In the genomic region with DNA sequence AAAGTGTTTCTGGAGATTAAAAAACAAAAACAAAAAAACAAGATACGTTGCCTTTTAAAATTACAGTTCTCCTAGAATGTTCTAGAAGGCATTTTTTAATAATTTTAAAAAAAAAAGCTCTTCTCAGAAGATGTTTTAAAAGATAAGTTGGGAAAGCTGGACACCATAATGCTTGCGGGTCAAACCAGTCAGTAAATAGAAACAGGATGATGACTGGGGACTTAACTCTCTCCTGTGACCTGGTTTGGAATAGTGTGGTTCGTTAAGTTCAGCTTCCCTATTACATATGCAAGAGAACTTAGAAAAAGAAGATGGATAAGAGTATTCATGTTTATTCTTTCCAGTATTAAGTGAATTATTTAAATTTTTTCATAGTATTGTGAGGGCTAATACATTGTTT, we compare ENCODE assay signal across 8 mouse cellular contexts. TPM values are rescaled to one million over a fixed set of nuclear protein-coding genes. Genes with fewer than 3 reads are reported as not detected.
A peak's percentile ranks its signal among the peaks of the same experiment; 100 is the strongest.
DNase-seq lines count a peak whose midpoint lies in the region; ATAC-seq lines count a peak whose summit lies in the region.

No protein-coding gene starts in this region.

- no peak for DNase-seq in kidney, adult 9 months
- peak; percentile 34 for DNase-seq in Muller cell, postnatal 12 days (ENCODE audit: inconsistent ontology term)
- DNase-seq in hindbrain, embryonic 11.5 days (ENCODE audit: low spot score), result peak; percentile 4
- no peak for DNase-seq in adrenal gland, adult 18-20 months (ENCODE audit: low spot score in 2 of 2)
- no peak for DNase-seq in testis, postnatal 14 days (ENCODE audit: low spot score)
- DNase-seq in frontal cortex, postnatal 25 days (ENCODE audit: low spot score in 2 of 2), result no peak

- H3K4me2 ChIP-seq in kidney, embryonic 16.5 days (replicated peaks; ENCODE audit: low read depth, low read length), result peak overlapping the region; percentile 53
- H3K4me2 ChIP-seq in hindbrain, embryonic 11.5 days (replicated peaks; ENCODE audit: low read depth, low read length), result peak overlapping the region; percentile 76
- H3K4me2 ChIP-seq in midbrain, embryonic 12.5 days (replicated peaks), result peak overlapping the region; percentile 58

- no peaks in the 10 kb centered on the region for H3K9me3 ChIP-seq in kidney, embryonic 16.5 days (ENCODE audit: low read length)
- H3K9me3 ChIP-seq in hindbrain, embryonic 11.5 days (ENCODE audit: control insufficient read depth, low read length), result no peaks in the 10 kb centered on the region
- no peaks in the 10 kb centered on the region for H3K9me3 ChIP-seq in midbrain, embryonic 12.5 days

- no peak overlapping the region; the same call in 1 of the 2 replicates for H3K9ac ChIP-seq in kidney, embryonic 16.5 days (replicated peaks; ENCODE audit: low read length)
- no peak overlapping the region; the same call in 1 of the 2 replicates for H3K9ac ChIP-seq in hindbrain, embryonic 11.5 days (ENCODE audit: low read depth, low read length)
- peak overlapping the region; percentile 83; the same call in 1 of the 2 replicates for H3K9ac ChIP-seq in midbrain, embryonic 12.5 days (replicated peaks)

- no peaks in the 10 kb centered on the region for H3K36me3 ChIP-seq in kidney, embryonic 16.5 days (ENCODE audit: insufficient read depth, low read length)
- no peaks in the 10 kb centered on the region for H3K36me3 ChIP-seq in hindbrain, embryonic 11.5 days (ENCODE audit: control insufficient read depth, insufficient read depth, low read length)
- no peaks in the 10 kb centered on the region for H3K36me3 ChIP-seq in midbrain, embryonic 12.5 days

- no peak overlapping the region for H3K27ac ChIP-seq in kidney, embryonic 16.5 days (ENCODE audit: low read length)
- H3K27ac ChIP-seq in hindbrain, embryonic 11.5 days (ENCODE audit: low read depth, low read length), result no peak overlapping the region
- no peak overlapping the region for H3K27ac ChIP-seq in midbrain, embryonic 12.5 days (replicated peaks)

- H3K4me1 ChIP-seq in kidney, embryonic 16.5 days (ENCODE audit: insufficient read depth, low read length), result peaks cover 22% of the 10 kb centered on the region
- no peaks in the 10 kb centered on the region for H3K4me1 ChIP-seq in hindbrain, embryonic 11.5 days (replicated peaks; ENCODE audit: control insufficient read depth, insufficient read depth, low read length)
- H3K4me1 ChIP-seq in midbrain, embryonic 12.5 days, result peaks cover 28% of the 10 kb centered on the region

- peak overlapping the region; percentile 89 for H3K4me3 ChIP-seq in kidney, embryonic 16.5 days (ENCODE audit: low read length)
- peak overlapping the region; percentile 90 for H3K4me3 ChIP-seq in hindbrain, embryonic 11.5 days (ENCODE audit: low read depth, low read length)
- peak overlapping the region; percentile 86 for H3K4me3 ChIP-seq in midbrain, embryonic 12.5 days

- H3K27me3 ChIP-seq in kidney, embryonic 16.5 days (ENCODE audit: insufficient read depth, low read length), result no peaks in the 10 kb centered on the region
- no peaks in the 10 kb centered on the region for H3K27me3 ChIP-seq in hindbrain, embryonic 11.5 days (ENCODE audit: control insufficient read depth, insufficient read depth, low read length)
- no peaks in the 10 kb centered on the region for H3K27me3 ChIP-seq in midbrain, embryonic 12.5 days

- ATAC-seq in kidney, embryonic 16.5 days (ENCODE audit: low FRiP score, low TSS enrichment), result no peak
- ATAC-seq in hindbrain, embryonic 11.5 days (ENCODE audit: low FRiP score), result no peak
- no peak for ATAC-seq in midbrain, embryonic 12.5 days (ENCODE audit: low FRiP score, low read depth)

- 7% methylated on average over 3 of the region's 3 CpGs for WGBS in kidney, embryonic 16.5 days
- WGBS in hindbrain, embryonic 11.5 days, result 5% methylated on average over 3 of the region's 3 CpGs
- WGBS in midbrain, embryonic 12.5 days, result 11% methylated on average over 3 of the region's 3 CpGs

RNA-seq across cellular contexts. Expression of gene Nfatc3, which starts 1.9 kb away (rescaled TPM):
- 5.7 and 6.7 TPM in 2 replicates for polyA plus RNA-seq in kidney, embryonic 16.5 days (2015; fragmentation: Nextera tagmentation; extraction: Ambion mirVana)
- 4.2 and 8.1 TPM in 2 replicates for polyA plus RNA-seq in hindbrain, embryonic 11.5 days (2014; fragmentation: Nextera tagmentation; extraction: Ambion mirVana)
- polyA plus RNA-seq in midbrain, embryonic 12.5 days (2016; fragmentation: Nextera tagmentation; extraction: Ambion mirVana), result 5.3 and 6.0 TPM in 2 replicates
- total RNA-seq in adrenal gland, adult 18-20 months (2021), result 10 to 100 TPM; 34.5 to 50.9 TPM

RNA-seq across cellular contexts. Expression of gene Ddx28, which starts 48.8 kb away (rescaled TPM):
- 19.8 and 21.2 TPM in 2 replicates for polyA plus RNA-seq in kidney, embryonic 16.5 days (2015; fragmentation: Nextera tagmentation; extraction: Ambion mirVana)
- 21.2 and 21.3 TPM in 2 replicates for polyA plus RNA-seq in hindbrain, embryonic 11.5 days (2014; fragmentation: Nextera tagmentation; extraction: Ambion mirVana)
- polyA plus RNA-seq in midbrain, embryonic 12.5 days (2016; fragmentation: Nextera tagmentation; extraction: Ambion mirVana), result 19.7 and 19.8 TPM in 2 replicates
- total RNA-seq in adrenal gland, adult 18-20 months (2021), result 10 to 100 TPM; 16.4 to 16.9 TPM

RNA-seq across cellular contexts. Expression of gene Dpep2nb, which starts 54.7 kb away (rescaled TPM):
- not detected in 2 replicates for polyA plus RNA-seq in kidney, embryonic 16.5 days (2015; fragmentation: Nextera tagmentation; extraction: Ambion mirVana)
- 0.15 TPM in 1 of 2 replicates, not detected in the other for polyA plus RNA-seq in hindbrain, embryonic 11.5 days (2014; fragmentation: Nextera tagmentation; extraction: Ambion mirVana)
- 0.22 TPM in 1 of 2 replicates, not detected in the other for polyA plus RNA-seq in midbrain, embryonic 12.5 days (2016; fragmentation: Nextera tagmentation; extraction: Ambion mirVana)
- not detected for total RNA-seq in adrenal gland, adult 18-20 months (2021)

Comparison
In these comparisons a context has a peak if more than half of its experiments do, and no peak if none do; other contexts are left out.
1. DNase-seq: peak in Muller cell, postnatal 12 days (single experiment) and hindbrain, embryonic 11.5 days (single experiment); none in kidney, adult 9 months (single experiment), adrenal gland, adult 18-20 months (0 of 2), testis, postnatal 14 days (single experiment) and frontal cortex, postnatal 25 days (0 of 2).
2. Peak in every context shown above with its lines, with median percentiles within 50 percentile points of each other: H3K4me2 ChIP-seq and H3K4me3 ChIP-seq.